Mouse (Mus musculus) layer of hippocampus, adult 9-10 months (tissue): Measurements from ENCODE around the gene Cxcr5.

ENCODE experiments used
- DNase-seq: peaks from one replicate; pipeline ENCODE4 v3.0.0; 2022; ENCODE audit warnings: low spot score

Gene Cxcr5

DNA sequence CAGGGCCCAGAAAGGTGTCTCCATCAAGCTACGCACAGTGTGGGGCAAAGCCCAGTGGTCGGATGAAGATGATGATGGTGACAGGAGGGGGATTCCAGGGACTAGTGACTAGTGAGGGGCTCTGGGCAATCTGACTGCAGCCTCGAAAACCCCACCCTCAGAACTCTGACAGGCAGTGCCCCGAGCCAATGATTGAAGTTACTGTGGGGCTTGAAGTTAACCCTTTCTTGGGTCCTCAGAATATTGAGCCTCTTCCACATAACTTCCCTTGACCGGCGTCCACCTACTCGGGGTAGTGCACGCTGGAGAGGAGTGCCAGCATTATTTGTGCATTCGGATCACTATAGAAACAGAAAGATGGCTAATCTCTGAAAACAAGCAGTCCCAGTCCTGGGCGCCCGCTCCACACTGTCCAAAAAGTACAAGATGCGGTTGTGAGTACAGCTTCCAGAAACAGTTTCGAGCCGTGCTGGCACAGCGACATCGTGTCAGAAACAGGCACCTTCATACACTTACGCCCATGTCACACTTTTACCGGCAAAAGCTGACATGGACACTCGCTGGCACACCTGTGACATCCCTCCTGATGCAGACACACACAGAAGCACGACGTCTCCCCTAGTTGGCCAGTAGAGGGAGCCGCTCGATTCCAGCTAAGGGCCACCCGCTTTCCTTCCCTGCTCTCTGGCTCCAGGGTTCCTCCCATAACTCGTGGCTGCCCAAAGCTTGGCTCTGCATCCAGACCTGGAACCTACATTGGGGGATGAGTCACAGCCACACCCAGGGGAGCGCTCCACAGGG, 81.8 kb downstream of the Cxcr5 start:
- peak; percentile 82 for DNase-seq

DNA sequence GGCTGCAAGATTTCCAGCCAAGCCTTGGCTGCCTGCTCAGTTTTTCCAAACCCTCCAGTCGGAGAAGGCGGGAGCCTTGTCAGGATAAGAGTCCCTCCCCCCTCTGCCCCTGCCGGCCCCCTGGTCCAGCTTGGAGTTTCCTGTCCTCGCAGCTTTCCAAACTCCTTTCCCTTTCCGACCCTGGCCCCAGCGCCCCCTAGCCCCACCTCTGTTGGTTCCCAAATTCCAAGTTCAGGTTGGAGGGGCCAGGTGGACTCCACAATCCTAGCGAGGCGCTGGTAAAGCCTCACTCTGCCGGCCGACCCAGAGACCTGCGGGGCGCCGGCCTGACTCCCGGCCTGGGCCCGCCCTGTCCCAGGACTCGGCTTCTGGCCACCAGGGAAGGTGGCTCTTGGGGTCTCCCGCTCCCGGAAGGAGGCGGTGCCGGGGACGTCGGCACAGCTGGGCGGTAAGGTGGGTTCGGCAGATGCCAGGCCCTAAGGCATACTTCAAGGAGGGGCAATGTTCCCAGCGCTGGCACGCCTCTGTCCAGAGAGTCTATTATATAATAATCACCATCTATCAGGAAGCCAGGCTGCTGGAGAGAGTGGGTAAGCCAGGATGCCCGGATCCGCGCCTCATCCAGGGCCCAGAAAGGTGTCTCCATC, 82.6 kb downstream of the Cxcr5 start:
- no peak for DNase-seq

- DNase-seq: no peak
These were observed 83.3 kb downstream of the Cxcr5 start for GRCm38 (mm10) chr9:44478229-44478921.

GRCm38 (mm10) chr9:44477339-44478228, 84.1 kb downstream of the Cxcr5 start:
- DNase-seq: no peak

DNA sequence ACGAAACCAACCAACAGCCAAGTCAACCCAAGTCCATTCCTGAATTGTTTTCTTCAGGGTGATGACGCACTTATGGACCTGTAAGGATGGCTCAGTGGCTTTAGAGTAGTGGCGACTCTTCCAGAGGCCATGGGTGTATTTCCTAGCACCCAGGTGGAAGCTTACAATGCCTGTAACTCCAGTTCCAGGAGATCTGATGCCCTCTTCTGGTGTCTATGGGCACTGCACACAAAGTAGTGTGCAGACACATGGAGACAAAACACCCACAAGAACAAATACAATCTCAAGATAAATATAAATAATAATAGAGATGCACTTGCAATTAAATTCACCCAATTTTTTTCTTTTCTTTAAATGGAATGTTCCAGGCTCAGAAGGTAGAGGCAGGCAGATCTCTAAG, 85.7 kb downstream of the Cxcr5 start:
- no peak for DNase-seq

DNA sequence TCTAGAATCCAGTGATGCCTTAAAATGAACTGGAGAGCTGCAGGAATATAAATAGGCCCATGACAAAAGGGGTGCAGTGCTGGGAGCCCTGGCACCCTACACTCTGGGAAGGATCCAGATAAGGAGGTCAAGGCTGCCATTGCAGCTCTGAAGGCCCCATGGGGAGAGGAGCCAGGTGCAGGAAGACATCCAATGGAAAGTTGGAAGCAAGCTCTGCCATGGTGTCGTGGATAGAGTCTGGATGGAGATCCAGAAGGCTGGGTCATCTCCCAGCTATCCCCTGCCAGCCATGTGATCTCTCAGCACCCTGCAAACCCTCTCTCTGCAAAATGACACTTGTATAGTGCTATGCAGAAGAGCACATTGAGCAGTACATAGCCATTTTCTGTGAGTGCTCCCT, 87.3 kb downstream of the Cxcr5 start:
- DNase-seq: no peak

- DNase-seq: no peak
These were observed 88.5 kb downstream of the Cxcr5 start for GRCm38 (mm10) chr9:44473184-44473583.

DNA sequence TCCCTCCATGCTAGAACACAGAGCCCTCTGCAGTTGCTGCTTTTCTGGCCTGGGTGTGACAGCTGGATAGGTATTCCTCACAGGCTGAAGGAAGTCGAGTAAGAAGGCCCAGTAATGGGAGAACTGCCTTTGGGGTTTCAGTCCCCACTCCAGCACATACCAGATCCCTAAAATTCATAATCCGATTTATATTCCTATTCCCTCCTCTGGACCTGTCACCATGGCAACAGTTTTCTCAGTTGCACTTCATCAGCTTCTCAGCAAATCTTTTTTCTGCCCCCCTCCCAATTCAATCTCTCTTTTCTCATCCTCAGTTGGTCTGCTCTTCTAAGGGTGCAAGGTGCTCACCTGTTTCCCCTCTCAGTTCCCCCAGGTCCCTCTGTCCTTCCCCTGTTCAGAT, 92.9 kb downstream of the Cxcr5 start:
- no peak for DNase-seq

GRCm38 (mm10) chr9:44468224-44468623, 93.5 kb downstream of the Cxcr5 start:
- no peak for DNase-seq

- no peak for DNase-seq
These were observed 99.7 kb downstream of the Cxcr5 start for GRCm38 (mm10) chr9:44461950-44462349.
